ENCODE assay signal across 23 mouse cellular contexts in the genomic region with DNA sequence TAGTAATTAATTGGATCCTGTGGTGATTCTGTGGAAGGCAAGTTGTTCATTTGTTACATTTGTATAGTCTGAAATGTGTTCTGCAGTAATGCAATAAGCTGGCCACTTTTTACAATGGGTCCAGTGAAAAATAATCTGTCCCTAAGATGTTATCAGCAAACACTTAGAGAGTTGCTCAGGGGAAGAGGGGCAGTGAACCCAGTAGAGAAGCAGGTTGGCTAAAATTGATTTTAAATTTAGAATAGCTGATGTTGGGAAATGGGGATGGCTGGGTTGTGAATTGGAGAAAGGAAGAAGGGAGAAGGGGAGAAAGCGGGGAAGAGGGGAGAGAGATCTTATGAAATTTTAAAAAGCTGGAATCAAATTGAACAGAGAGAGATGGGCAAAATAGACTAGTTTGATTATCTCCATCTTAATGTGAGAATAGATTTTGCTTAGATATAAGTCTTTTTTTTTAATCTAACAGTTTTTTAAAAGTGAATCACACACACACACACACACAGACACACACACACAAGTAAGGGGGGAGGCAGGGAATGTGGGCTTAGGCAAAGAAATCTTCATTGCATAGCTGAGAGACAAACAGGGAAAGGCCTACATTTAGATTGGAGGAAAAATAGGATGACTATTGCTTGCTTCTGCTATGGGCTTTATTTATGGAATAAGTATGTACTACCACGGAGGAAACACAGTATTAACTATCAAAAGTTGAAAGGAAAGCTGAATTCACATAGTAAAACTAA. TPM values are rescaled to one million over a fixed set of nuclear protein-coding genes. Genes with fewer than 3 reads are reported as not detected.
DNase-seq lines count a peak whose midpoint lies in the region; ATAC-seq and TF ChIP-seq lines count a peak whose summit lies in the region.
"Had no signal": no experiment of that assay in that cellular context is flagged by ENCODE, and none has a peak within 500 bp of the region (broad histone marks: within the 10 kb centered on the region; RNA-seq: fewer than 3 reads in every experiment).

No protein-coding gene starts in this region.

- ATAC-seq in hindbrain, embryonic 16.5 days: no peak
- ATAC-seq in hindbrain, postnatal 0 days: no peak
- ATAC-seq in midbrain, embryonic 16.5 days: no peak
- no peak for ATAC-seq in forebrain, embryonic 11.5 days (replicated peaks; ENCODE audit: low FRiP score)

- no peaks in the 10 kb centered on the region; the same call in 1 of the 2 replicates for H3K4me1 ChIP-seq in hindbrain, embryonic 16.5 days (ENCODE audit: control insufficient read depth, insufficient read depth, low read depth, low read length)
- no peaks in the 10 kb centered on the region for H3K4me1 ChIP-seq in hindbrain, postnatal 0 days (ENCODE audit: insufficient read depth, low read length)
- H3K4me1 ChIP-seq in midbrain, embryonic 16.5 days (ENCODE audit: control insufficient read depth, insufficient read depth, low read length): peaks cover 8% of the 10 kb centered on the region
- H3K4me1 ChIP-seq in midbrain, embryonic 10.5 days: peaks cover 23% of the 10 kb centered on the region
- no peaks in the 10 kb centered on the region for H3K4me1 ChIP-seq in forebrain, embryonic 11.5 days (replicated peaks; ENCODE audit: control insufficient read depth, insufficient read depth, low read length)

- H3K9ac ChIP-seq in hindbrain, embryonic 16.5 days (ENCODE audit: low read depth, low read length): no peak overlapping the region
- H3K9ac ChIP-seq in hindbrain, postnatal 0 days (replicated peaks; ENCODE audit: low read length): no peak overlapping the region
- no peak overlapping the region for H3K9ac ChIP-seq in midbrain, embryonic 16.5 days (ENCODE audit: low read depth, low read length)
- peak overlapping the region; percentile 94 for H3K9ac ChIP-seq in forebrain, embryonic 11.5 days (ENCODE audit: low read length)
- H3K9ac ChIP-seq: limb, embryonic 12.5 days; liver, embryonic 14.5 days had no signal

- H3K27me3 ChIP-seq in hindbrain, embryonic 16.5 days (replicated peaks; ENCODE audit: control insufficient read depth, insufficient read depth, low read length): peaks cover 50% of the 10 kb centered on the region
- peaks cover 71% of the 10 kb centered on the region for H3K27me3 ChIP-seq in hindbrain, postnatal 0 days (ENCODE audit: insufficient read depth, low read length)
- peaks cover 40% of the 10 kb centered on the region for H3K27me3 ChIP-seq in midbrain, embryonic 16.5 days (ENCODE audit: control insufficient read depth, insufficient read depth, low read depth, low read length)
- peaks cover 100% of the 10 kb centered on the region for H3K27me3 ChIP-seq in midbrain, embryonic 10.5 days (ENCODE audit: low read depth, poor library complexity, severe bottlenecking)
- H3K27me3 ChIP-seq in forebrain, embryonic 11.5 days (ENCODE audit: control insufficient read depth, insufficient read depth, low read length): peaks cover 17% of the 10 kb centered on the region

- DNase-seq in hindbrain, postnatal 0 days (ENCODE audit: low spot score): no peak
- DNase-seq in midbrain, embryonic 10.5 days (ENCODE audit: low spot score): no peak
- no peak for DNase-seq in forebrain, embryonic 11.5 days (ENCODE audit: low spot score)
- DNase-seq in retina, postnatal 1 day: peak; percentile 18
- DNase-seq in adrenal gland, adult 8-10 months: no peak
- DNase-seq in thymus, postnatal 4 days: no peak
- DNase-seq: adrenal gland, postnatal 25 days; cerebellum, adult 9-10 months; heart, postnatal 14 days; kidney, adult 9 months; right cerebral cortex, adult 18-20 months; thymus, adult 18-20 months had no signal

- H3K9me3 ChIP-seq in hindbrain, embryonic 16.5 days (ENCODE audit: control insufficient read depth, low read length): peaks cover 6% of the 10 kb centered on the region
- H3K9me3 ChIP-seq in hindbrain, postnatal 0 days (ENCODE audit: low read length): no peaks in the 10 kb centered on the region
- no peaks in the 10 kb centered on the region; the same call in 1 of the 2 replicates for H3K9me3 ChIP-seq in midbrain, embryonic 16.5 days (replicated peaks; ENCODE audit: control insufficient read depth, low read length, poor library complexity, severe bottlenecking)
- no peaks in the 10 kb centered on the region for H3K9me3 ChIP-seq in midbrain, embryonic 10.5 days (replicated peaks)
- no peaks in the 10 kb centered on the region for H3K9me3 ChIP-seq in forebrain, embryonic 11.5 days (ENCODE audit: control insufficient read depth, low read length)
- H3K9me3 ChIP-seq: limb, embryonic 12.5 days had no signal

- TF ChIP-seq CTCF in hindbrain, postnatal 0 days (IDR thresholded peaks at IDR 0.05; ENCODE audit: low read depth): no peak

- WGBS in hindbrain, embryonic 16.5 days: 6% methylated on average over 2 of the region's 2 CpGs
- 11% methylated on average over 2 of the region's 2 CpGs for WGBS in hindbrain, postnatal 0 days
- WGBS in midbrain, embryonic 16.5 days: 11% methylated on average over 2 of the region's 2 CpGs
- WGBS in midbrain, embryonic 10.5 days: 11% methylated on average over 2 of the region's 2 CpGs
- WGBS in forebrain, embryonic 11.5 days: 8% methylated on average over 2 of the region's 2 CpGs

- no peak overlapping the region for H3K27ac ChIP-seq in hindbrain, embryonic 16.5 days (ENCODE audit: low read depth, low read length)
- H3K27ac ChIP-seq in hindbrain, postnatal 0 days: no peak overlapping the region
- H3K27ac ChIP-seq in midbrain, embryonic 16.5 days (ENCODE audit: low read length): no peak overlapping the region
- no peak overlapping the region for H3K27ac ChIP-seq in midbrain, embryonic 10.5 days (replicated peaks)
- H3K27ac ChIP-seq in forebrain, embryonic 11.5 days (ENCODE audit: low read depth, low read length): peak overlapping the region; percentile 83
- H3K27ac ChIP-seq: limb, embryonic 12.5 days; liver, embryonic 14.5 days had no signal

- no peaks in the 10 kb centered on the region for H3K36me3 ChIP-seq in hindbrain, embryonic 16.5 days (ENCODE audit: control insufficient read depth, insufficient read depth, low read length)
- no peaks in the 10 kb centered on the region for H3K36me3 ChIP-seq in hindbrain, postnatal 0 days (ENCODE audit: insufficient read depth, low read length)
- H3K36me3 ChIP-seq in midbrain, embryonic 16.5 days (ENCODE audit: control insufficient read depth, insufficient read depth, low read length): no peaks in the 10 kb centered on the region
- H3K36me3 ChIP-seq in midbrain, embryonic 10.5 days: no peaks in the 10 kb centered on the region
- no peaks in the 10 kb centered on the region for H3K36me3 ChIP-seq in forebrain, embryonic 11.5 days (ENCODE audit: control insufficient read depth, insufficient read depth, low read length)
- H3K36me3 ChIP-seq: limb, embryonic 12.5 days had no signal

- peak overlapping the region; percentile 12; the same call in 1 of the 2 replicates for H3K4me3 ChIP-seq in hindbrain, embryonic 16.5 days (ENCODE audit: low read length)
- no peak overlapping the region for H3K4me3 ChIP-seq in hindbrain, postnatal 0 days (ENCODE audit: low read length)
- peak overlapping the region; percentile 12; the same call in 1 of the 2 replicates for H3K4me3 ChIP-seq in midbrain, embryonic 16.5 days (ENCODE audit: low read depth, low read length)
- H3K4me3 ChIP-seq in midbrain, embryonic 10.5 days: no peak overlapping the region
- peak overlapping the region; percentile 49 for H3K4me3 ChIP-seq in forebrain, embryonic 11.5 days (ENCODE audit: low read depth, low read length)
- H3K4me3 ChIP-seq: limb, embryonic 12.5 days had no signal

- H3K4me2 ChIP-seq in hindbrain, embryonic 16.5 days (ENCODE audit: low read length): no peak overlapping the region
- no peak overlapping the region for H3K4me2 ChIP-seq in hindbrain, postnatal 0 days (ENCODE audit: low read depth, low read length)
- no peak overlapping the region for H3K4me2 ChIP-seq in midbrain, embryonic 16.5 days (ENCODE audit: low read length)
- H3K4me2 ChIP-seq in forebrain, embryonic 11.5 days (ENCODE audit: low read depth, low read length, severe bottlenecking): peak overlapping the region; percentile 47
- H3K4me2 ChIP-seq: heart, embryonic 11.5 days; limb, embryonic 12.5 days had no signal

RNA-seq across cellular contexts. Expression of a gene that starts 3.1 kb away (rescaled TPM):
- polyA plus RNA-seq in hindbrain, embryonic 16.5 days (2015; fragmentation: Nextera tagmentation; extraction: Ambion mirVana): 0.12 TPM in 1 of 2 replicates, not detected in the other
- 0.04 TPM in 1 of 2 replicates, not detected in the other for total RNA-seq in hindbrain, postnatal 0 days (2014; rRNA removed)
- not detected in 2 replicates for polyA plus RNA-seq in hindbrain, postnatal 0 days (2015; fragmentation: Nextera tagmentation; extraction: Ambion mirVana)
- 0.10 TPM in 1 of 2 replicates, not detected in the other for polyA plus RNA-seq in midbrain, embryonic 16.5 days (2015; fragmentation: Nextera tagmentation; extraction: Ambion mirVana)
- 0.05 TPM in 1 of 2 replicates, not detected in the other for polyA plus RNA-seq in midbrain, embryonic 10.5 days (2016; fragmentation: Nextera tagmentation; extraction: Ambion mirVana)
- 1.3 and 1.4 TPM in 2 replicates for polyA plus RNA-seq in forebrain, embryonic 11.5 days (2014; fragmentation: Nextera tagmentation; extraction: Ambion mirVana)
- not detected for total RNA-seq in adrenal gland, adult 8-10 months (2022)
- total RNA-seq: adrenal gland, postnatal 25 days; heart, postnatal 14 days; megakaryocyte progenitor cell, adult 5-6 weeks; neutrophil, adult 5-6 weeks had no signal
- polyA plus RNA-seq: gonadal fat pad, adult 2 months; heart, embryonic 11.5 days; limb, embryonic 12.5 days; liver, embryonic 14.5 days; lung, embryonic 16.5 days; stomach, embryonic 14.5 days; urinary bladder, adult 2 months had no signal

RNA-seq across cellular contexts. Expression of a gene that starts 5.6 kb away (rescaled TPM):
- polyA plus RNA-seq in hindbrain, embryonic 16.5 days (2015; fragmentation: Nextera tagmentation; extraction: Ambion mirVana): 1.8 TPM in 1 of 2 replicates, not detected in the other
- total RNA-seq in hindbrain, postnatal 0 days (2014; rRNA removed): 0.16 and 2.3 TPM in 2 replicates
- not detected in 2 replicates for polyA plus RNA-seq in hindbrain, postnatal 0 days (2015; fragmentation: Nextera tagmentation; extraction: Ambion mirVana)
- polyA plus RNA-seq in midbrain, embryonic 16.5 days (2015; fragmentation: Nextera tagmentation; extraction: Ambion mirVana): 1.7 and 2.5 TPM in 2 replicates
- polyA plus RNA-seq in midbrain, embryonic 10.5 days (2016; fragmentation: Nextera tagmentation; extraction: Ambion mirVana): 0.31 and 0.42 TPM in 2 replicates
- polyA plus RNA-seq in forebrain, embryonic 11.5 days (2014; fragmentation: Nextera tagmentation; extraction: Ambion mirVana): 40.4 and 45.5 TPM in 2 replicates
- total RNA-seq in adrenal gland, adult 8-10 months (2022): not detected
- total RNA-seq: adrenal gland, postnatal 25 days; heart, postnatal 14 days; megakaryocyte progenitor cell, adult 5-6 weeks; neutrophil, adult 5-6 weeks had no signal
- polyA plus RNA-seq: gonadal fat pad, adult 2 months; limb, embryonic 12.5 days; liver, embryonic 14.5 days; stomach, embryonic 14.5 days; urinary bladder, adult 2 months had no signal

Comparison
In these comparisons a context has a peak if more than half of its experiments do, and no peak if none do; other contexts are left out.
1. H3K4me3 ChIP-seq: peak in hindbrain, embryonic 16.5 days (single experiment), midbrain, embryonic 16.5 days (single experiment) and forebrain, embryonic 11.5 days (single experiment); none in hindbrain, postnatal 0 days (single experiment) and midbrain, embryonic 10.5 days (single experiment).
2. RNA of a gene that starts 5.6 kb away (polyA plus RNA-seq): 40.4 to 45.5 TPM in forebrain, embryonic 11.5 days; 1.7 to 2.5 TPM in midbrain, embryonic 16.5 days, 0.31 to 0.42 TPM in midbrain, embryonic 10.5 days, not detected in hindbrain, postnatal 0 days and 1.8 TPM in hindbrain, embryonic 16.5 days; every median in the first group is over 10 times any median in the second.